Mouse (Mus musculus) lung, postnatal 25 days (tissue): Measurements from ENCODE around the gene Taf9.

Experiments
- DNase-seq: peaks from one replicate; pipeline ENCODE4 v3.0.0; 2022; ENCODE audit warnings: low spot score

The Taf9 gene

GRCm38 (mm10) chr13:100670181-100670741 lies 18.9 kb downstream of the Taf9 start:
- DNase-seq, result no peak

GRCm38 (mm10) chr13:100675936-100676635 lies 24.7 kb downstream of the Taf9 start:
- no peak for DNase-seq

GRCm38 (mm10) chr13:100681615-100682014 lies 30.2 kb downstream of the Taf9 start:
- DNase-seq, result no peak

GRCm38 (mm10) chr13:100682837-100683236 lies 31.5 kb downstream of the Taf9 start:
- no peak for DNase-seq

- no peak for DNase-seq
Measured at GRCm38 (mm10) chr13:100684355-100684754, 33.0 kb downstream of the Taf9 start.

GRCm38 (mm10) chr13:100687513-100687912 lies 36.1 kb downstream of the Taf9 start:
- DNase-seq, result no peak

GRCm38 (mm10) chr13:100697541-100697940 lies 46.2 kb downstream of the Taf9 start:
- no peak for DNase-seq

- no peak for DNase-seq
Measured at GRCm38 (mm10) chr13:100698866-100699265, 47.5 kb downstream of the Taf9 start.

GRCm38 (mm10) chr13:100703468-100703867 lies 52.1 kb downstream of the Taf9 start:
- no peak for DNase-seq
